Mouse (Mus musculus): ENCODE data around the gene Mill2. TPM values are rescaled to one million over a fixed set of nuclear protein-coding genes. Genes with fewer than 3 reads are reported as not detected.
"Not testable (repeated sequence)": the region's sequence is repeated elsewhere in the genome, so short reads cannot be mapped to it uniquely, and the experiment has no call there.

Mill2 gene
- total and polyA plus RNA-seq, 3 experiments = 0.11 TPM; not detected in 2

DNA sequence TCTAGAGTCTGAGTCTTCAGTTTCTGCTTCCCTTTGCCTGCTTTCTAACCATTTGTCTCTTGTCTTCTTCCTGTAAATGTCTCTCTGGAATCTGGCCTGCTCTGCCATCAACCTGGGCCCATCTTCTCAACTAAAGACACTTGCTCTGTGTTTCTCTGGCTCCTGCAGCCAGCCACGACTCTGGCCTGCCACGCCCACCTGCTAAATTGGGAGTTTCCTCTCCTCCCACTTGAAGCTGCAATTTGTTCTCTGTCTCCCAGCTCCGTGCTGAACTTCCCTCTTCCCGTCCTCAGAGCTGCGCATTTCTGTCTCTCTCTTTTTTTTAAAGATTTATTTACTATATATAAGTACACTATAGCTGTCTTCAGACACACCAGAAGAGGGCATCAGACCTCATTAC, 5.0 kb downstream of the Mill2 start:
- H3K27me3 ChIP-seq (ENCODE audit: insufficient read depth, low read length) = no peaks in the 10 kb centered on the region
- no peaks in the 10 kb centered on the region for H3K36me3 ChIP-seq (replicated peaks)
- H3K9me3 ChIP-seq (replicated peaks) = no peaks in the 10 kb centered on the region
- TF ChIP-seq TAL1 (conservative IDR thresholded peaks at IDR 0.05; ENCODE audit: low read depth, low read length) (no peak), CTCF (IDR thresholded peaks at IDR 0.05; ENCODE audit: low read depth, low read length) (no peak), POLR2AphosphoS5 (IDR thresholded peaks at IDR 0.05; ENCODE audit: insufficient replicate concordance, low read depth, low read length) (no peak), GATA1 (IDR thresholded peaks at IDR 0.05; ENCODE audit: borderline replicate concordance, low read length) (no peak), GATA2 (IDR thresholded peaks at IDR 0.05; ENCODE audit: borderline replicate concordance, low read depth, low read length) (no peak)
- H3K4me1 ChIP-seq (ENCODE audit: insufficient read depth, low read depth, low read length) = no peaks in the 10 kb centered on the region
- no peak for ATAC-seq (ENCODE audit: extremely low read depth, insufficient number of reproducible peaks, low FRiP score, poor library complexity, severe bottlenecking)
- no peak for DNase-seq (ENCODE audit: low spot score)
- H3K4me3 ChIP-seq (ENCODE audit: low read depth, low read length) = no peak overlapping the region

DNA sequence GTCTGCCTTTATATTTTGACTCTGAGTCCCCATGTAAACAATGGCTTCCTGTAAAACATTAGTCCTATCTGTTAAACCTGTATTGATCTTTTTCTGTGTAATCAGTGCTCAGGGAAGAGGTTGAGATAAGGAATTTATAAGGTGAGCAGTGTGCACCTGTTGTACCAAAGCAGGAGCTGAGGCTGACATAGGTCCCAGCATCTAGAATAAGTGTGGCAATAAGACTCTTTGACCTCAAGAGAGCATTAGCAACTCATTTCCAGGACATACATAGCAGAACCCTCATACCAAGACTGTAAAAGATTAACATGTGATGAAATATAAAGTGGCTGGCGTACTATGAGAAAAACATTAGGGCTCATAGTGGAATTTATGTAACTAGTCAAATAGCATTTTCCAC, 8.6 kb downstream of the Mill2 start:
- no peak for TF ChIP-seq POLR2AphosphoS5 (IDR thresholded peaks at IDR 0.05; ENCODE audit: insufficient replicate concordance, low read depth, low read length)
- Histone ChIP-seq H3K36me3 (replicated peaks) (no peaks in the 10 kb centered on the region), H3K4me1 (ENCODE audit: insufficient read depth, low read depth, low read length) (no peaks in the 10 kb centered on the region), H3K9me3 (replicated peaks) (no peaks in the 10 kb centered on the region), H3K27me3 (ENCODE audit: insufficient read depth, low read length) (no peaks in the 10 kb centered on the region; the same call in none of the 2 replicates), H3K4me3 (ENCODE audit: low read depth, low read length) (no peak overlapping the region)
- ATAC-seq (ENCODE audit: extremely low read depth, insufficient number of reproducible peaks, low FRiP score, poor library complexity, severe bottlenecking) (no peak), DNase-seq (ENCODE audit: low spot score) (no peak)

GRCm38 (mm10) chr7:18858310-18858916, 18.6 kb downstream of the Mill2 start:
- no peak overlapping the region; the same call in 1 of the 2 replicates for H3K4me3 ChIP-seq (ENCODE audit: low read depth, low read length)
- no peaks in the 10 kb centered on the region for H3K4me1 ChIP-seq (ENCODE audit: insufficient read depth, low read depth, low read length)
- DNase-seq (ENCODE audit: low spot score) (no peak), ATAC-seq (ENCODE audit: extremely low read depth, insufficient number of reproducible peaks, low FRiP score, poor library complexity, severe bottlenecking) (no peak)
- H3K27me3 ChIP-seq (ENCODE audit: insufficient read depth, low read length) = peaks cover 4% of the 10 kb centered on the region; the same call in 1 of the 2 replicates
- no peaks in the 10 kb centered on the region for H3K9me3 ChIP-seq (replicated peaks)
- TF ChIP-seq GATA1 (IDR thresholded peaks at IDR 0.05; ENCODE audit: borderline replicate concordance, low read length) = no peak
- no peak for TF ChIP-seq GATA2 (IDR thresholded peaks at IDR 0.05; ENCODE audit: borderline replicate concordance, low read depth, low read length)
- no peak for TF ChIP-seq TAL1 (conservative IDR thresholded peaks at IDR 0.05; ENCODE audit: low read depth, low read length)
- no peak for TF ChIP-seq POLR2AphosphoS5 (IDR thresholded peaks at IDR 0.05; ENCODE audit: insufficient replicate concordance, low read depth, low read length)
- no peak for TF ChIP-seq CTCF (IDR thresholded peaks at IDR 0.05; ENCODE audit: low read depth, low read length)
- no peaks in the 10 kb centered on the region for H3K36me3 ChIP-seq (replicated peaks)

DNA sequence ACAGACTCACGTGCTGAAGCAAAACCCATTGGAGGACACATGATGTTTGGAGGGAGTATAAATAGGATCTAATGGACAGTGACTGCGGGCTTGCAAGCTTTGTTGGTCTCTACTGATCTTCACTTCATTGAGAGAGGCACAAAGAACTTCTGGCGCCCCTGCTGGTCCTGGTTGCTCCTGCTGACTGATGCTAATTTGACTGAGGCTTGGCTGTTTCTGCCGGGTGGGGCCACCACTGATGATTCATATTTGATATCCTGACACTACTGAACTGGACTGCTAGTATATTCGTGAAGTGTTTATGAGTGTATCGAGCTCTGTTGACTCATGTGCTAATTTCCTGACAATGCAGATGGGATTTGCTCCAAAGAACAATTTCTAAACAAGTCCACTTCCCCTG, 23.0 kb downstream of the Mill2 start:
- DNase-seq (ENCODE audit: low spot score) (no peak), ATAC-seq (ENCODE audit: extremely low read depth, insufficient number of reproducible peaks, low FRiP score, poor library complexity, severe bottlenecking) (no peak)
- Histone ChIP-seq H3K4me3 (ENCODE audit: low read depth, low read length) (no peak overlapping the region), H3K9me3 (replicated peaks) (peaks cover 6% of the 10 kb centered on the region), H3K36me3 (replicated peaks) (no peaks in the 10 kb centered on the region), H3K4me1 (ENCODE audit: insufficient read depth, low read depth, low read length) (no peaks in the 10 kb centered on the region), H3K27me3 (ENCODE audit: insufficient read depth, low read length) (peaks cover 4% of the 10 kb centered on the region; the same call in 1 of the 2 replicates)
- TF ChIP-seq POLR2AphosphoS5 (IDR thresholded peaks at IDR 0.05; ENCODE audit: insufficient replicate concordance, low read depth, low read length) = no peak
- TF ChIP-seq TAL1 (conservative IDR thresholded peaks at IDR 0.05; ENCODE audit: low read depth, low read length) = no peak
- no peak for TF ChIP-seq GATA1 (IDR thresholded peaks at IDR 0.05; ENCODE audit: borderline replicate concordance, low read length)
- no peak for TF ChIP-seq CTCF (IDR thresholded peaks at IDR 0.05; ENCODE audit: low read depth, low read length)
- TF ChIP-seq GATA2 (IDR thresholded peaks at IDR 0.05; ENCODE audit: borderline replicate concordance, low read depth, low read length) = no peak

DNA sequence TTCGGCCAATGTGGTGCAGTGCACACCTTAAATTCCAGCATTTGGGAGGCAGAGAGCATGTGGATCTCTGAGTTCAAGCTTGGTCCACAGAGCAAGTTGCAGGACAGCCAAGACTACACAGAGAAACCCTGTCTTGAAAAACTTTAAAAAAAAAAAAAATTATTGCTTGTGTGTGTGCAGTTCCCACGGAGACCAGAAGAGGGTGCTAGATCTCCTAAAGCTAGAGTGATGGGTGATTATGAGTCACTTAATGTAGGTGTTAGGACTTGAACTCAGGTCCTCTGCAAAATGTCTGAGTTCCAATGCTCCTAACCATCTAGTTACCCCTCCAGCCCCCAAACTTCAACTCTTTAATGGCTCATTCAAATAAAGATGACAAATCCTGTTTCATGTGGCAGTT, 28.7 kb downstream of the Mill2 start:
- peaks cover 5% of the 10 kb centered on the region for H3K9me3 ChIP-seq (replicated peaks)
- no peak overlapping the region for H3K4me3 ChIP-seq (ENCODE audit: low read depth, low read length)
- H3K36me3 ChIP-seq (replicated peaks) = no peaks in the 10 kb centered on the region
- H3K4me1 ChIP-seq (ENCODE audit: insufficient read depth, low read depth, low read length) = peaks cover 3% of the 10 kb centered on the region; the same call in 1 of the 2 replicates
- TF ChIP-seq POLR2AphosphoS5 (IDR thresholded peaks at IDR 0.05; ENCODE audit: insufficient replicate concordance, low read depth, low read length) (no peak), GATA1 (IDR thresholded peaks at IDR 0.05; ENCODE audit: borderline replicate concordance, low read length) (no peak), TAL1 (conservative IDR thresholded peaks at IDR 0.05; ENCODE audit: low read depth, low read length) (no peak), GATA2 (IDR thresholded peaks at IDR 0.05; ENCODE audit: borderline replicate concordance, low read depth, low read length) (no peak), CTCF (IDR thresholded peaks at IDR 0.05; ENCODE audit: low read depth, low read length) (no peak)
- no peak for ATAC-seq (ENCODE audit: extremely low read depth, insufficient number of reproducible peaks, low FRiP score, poor library complexity, severe bottlenecking)
- no peak for DNase-seq (ENCODE audit: low spot score)
- H3K27me3 ChIP-seq (ENCODE audit: insufficient read depth, low read length) = no peaks in the 10 kb centered on the region

- not testable (repeated sequence) for H3K4me1 ChIP-seq (ENCODE audit: insufficient read depth, low read depth, low read length); H3K4me3 ChIP-seq (ENCODE audit: low read depth, low read length); ATAC-seq (ENCODE audit: extremely low read depth, insufficient number of reproducible peaks, low FRiP score, poor library complexity, severe bottlenecking)
Observed at GRCm38 (mm10) chr7:18871031-18871430, 31.3 kb downstream of the Mill2 start, which contains the start of gene Pglyrp1. Gene Pglyrp1 (plus strand): TSS chr7:18871331.

More at GRCm38 (mm10) chr7:18871031-18871430, 31.3 kb downstream of the Mill2 start, which contains the start of gene Pglyrp1:
- H3K9me3 ChIP-seq (replicated peaks); H3K27me3 ChIP-seq (ENCODE audit: insufficient read depth, low read length); DNase-seq (ENCODE audit: low spot score); H3K36me3 ChIP-seq (replicated peaks): not testable (repeated sequence)
